Mouse (Mus musculus): ENCODE measurements at regions not wholly inside any gene's neighbourhood (a gene's known extent, or its start where the extent isn't known, plus 50 kb on each side); places are given as distances from the start of the nearest gene placed in this dataset.

- H3K4me1 ChIP-seq (ENCODE audit: control insufficient read depth, insufficient read depth, low read length): no peaks in the 10 kb centered on the region
- no peak for DNase-seq
- no peak overlapping the region for H3K4me3 ChIP-seq
- no peak overlapping the region for H3K27ac ChIP-seq
- WGBS: 61% methylated on average over 6 of the region's 6 CpGs
- no peaks in the 10 kb centered on the region for H3K27me3 ChIP-seq (ENCODE audit: control insufficient read depth, insufficient read depth, low read length)
- no peaks in the 10 kb centered on the region for H3K36me3 ChIP-seq (ENCODE audit: control insufficient read depth, insufficient read depth, low read length)
- H3K79me2 ChIP-seq (replicated peaks; ENCODE audit: control insufficient read depth, insufficient read depth, low read length): no peaks in the 10 kb centered on the region
- H3K9ac ChIP-seq (ENCODE audit: low read depth, low read length): no peak overlapping the region
- intact Hi-C loops (cut with DNase I): no loop called here
- TF ChIP-seq POLR2A (IDR thresholded peaks at IDR 0.05; ENCODE audit: insufficient read depth, low read depth, low read length) (no peak), CTCF (IDR thresholded peaks at IDR 0.05) (0 out of 2 replicates have a peak, but pooled peaks have one; percentile 12)
Observed at GRCm38 (mm10) chr1:89385111-89385510, 69.5 kb upstream of the Agap1 start.

- Histone ChIP-seq H3K4me1 (ENCODE audit: control insufficient read depth, insufficient read depth, low read length) (no peaks in the 10 kb centered on the region), H3K9ac (ENCODE audit: low read depth, low read length) (no peak overlapping the region), H3K27ac (no peak overlapping the region), H3K79me2 (replicated peaks; ENCODE audit: control insufficient read depth, insufficient read depth, low read length) (no peaks in the 10 kb centered on the region), H3K27me3 (ENCODE audit: control insufficient read depth, insufficient read depth, low read length) (no peaks in the 10 kb centered on the region), H3K4me3 (no peak overlapping the region), H3K36me3 (ENCODE audit: control insufficient read depth, insufficient read depth, low read length) (no peaks in the 10 kb centered on the region)
- 47% methylated on average over 4 of the region's 4 CpGs for WGBS
- TF ChIP-seq CTCF (IDR thresholded peaks at IDR 0.05): no peak
- TF ChIP-seq EP300 (IDR thresholded peaks at IDR 0.05; ENCODE audit: insufficient read depth, low read depth, low read length): no peak
- TF ChIP-seq POLR2A (IDR thresholded peaks at IDR 0.05; ENCODE audit: insufficient read depth, low read depth, low read length): no peak
- no peak for DNase-seq
- intact Hi-C loops (cut with DNase I): no loop called here
Observed at GRCm38 (mm10) chr1:89392711-89393110, 61.9 kb upstream of the Agap1 start.

GRCm38 (mm10) chr1:89394471-89394870, 60.1 kb upstream of the Agap1 start:
- 73% methylated on average over 7 of the region's 7 CpGs for WGBS
- H3K9ac ChIP-seq (ENCODE audit: low read depth, low read length): no peak overlapping the region
- H3K27ac ChIP-seq: no peak overlapping the region
- H3K36me3 ChIP-seq (ENCODE audit: control insufficient read depth, insufficient read depth, low read length): no peaks in the 10 kb centered on the region
- intact Hi-C loops (cut with DNase I): no loop called here
- TF ChIP-seq EP300 (IDR thresholded peaks at IDR 0.05; ENCODE audit: insufficient read depth, low read depth, low read length) (no peak), CTCF (IDR thresholded peaks at IDR 0.05) (no peak), POLR2A (IDR thresholded peaks at IDR 0.05; ENCODE audit: insufficient read depth, low read depth, low read length) (no peak)
- no peaks in the 10 kb centered on the region for H3K4me1 ChIP-seq (ENCODE audit: control insufficient read depth, insufficient read depth, low read length)
- H3K27me3 ChIP-seq (ENCODE audit: control insufficient read depth, insufficient read depth, low read length): no peaks in the 10 kb centered on the region
- no peaks in the 10 kb centered on the region for H3K79me2 ChIP-seq (replicated peaks; ENCODE audit: control insufficient read depth, insufficient read depth, low read length)
- no peak for DNase-seq
- H3K4me3 ChIP-seq: no peak overlapping the region

- no peaks in the 10 kb centered on the region for H3K4me1 ChIP-seq (ENCODE audit: control insufficient read depth, insufficient read depth, low read length)
- TF ChIP-seq CTCF (IDR thresholded peaks at IDR 0.05) (no peak), POLR2A (IDR thresholded peaks at IDR 0.05; ENCODE audit: insufficient read depth, low read depth, low read length) (no peak), EP300 (IDR thresholded peaks at IDR 0.05; ENCODE audit: insufficient read depth, low read depth, low read length) (no peak)
- 69% methylated on average over 10 of the region's 10 CpGs for WGBS
- H3K9ac ChIP-seq (ENCODE audit: low read depth, low read length): no peak overlapping the region
- intact Hi-C loops (cut with DNase I): no loop called here
- no peaks in the 10 kb centered on the region for H3K79me2 ChIP-seq (replicated peaks; ENCODE audit: control insufficient read depth, insufficient read depth, low read length)
- no peak overlapping the region for H3K27ac ChIP-seq
- no peak for DNase-seq
- no peaks in the 10 kb centered on the region for H3K27me3 ChIP-seq (ENCODE audit: control insufficient read depth, insufficient read depth, low read length)
- H3K4me3 ChIP-seq: no peak overlapping the region
- no peaks in the 10 kb centered on the region for H3K36me3 ChIP-seq (ENCODE audit: control insufficient read depth, insufficient read depth, low read length)
Observed at GRCm38 (mm10) chr1:89400734-89401202, 53.8 kb upstream of the Agap1 start.

- H3K4me3 ChIP-seq: no peak overlapping the region
- no peaks in the 10 kb centered on the region for H3K36me3 ChIP-seq (ENCODE audit: control insufficient read depth, insufficient read depth, low read length)
- TF ChIP-seq EP300 (IDR thresholded peaks at IDR 0.05; ENCODE audit: insufficient read depth, low read depth, low read length) (no peak), CTCF (IDR thresholded peaks at IDR 0.05) (no peak), POLR2A (IDR thresholded peaks at IDR 0.05; ENCODE audit: insufficient read depth, low read depth, low read length) (no peak)
- no peak overlapping the region for H3K9ac ChIP-seq (ENCODE audit: low read depth, low read length)
- 76% methylated on average over 5 of the region's 5 CpGs for WGBS
- no peak overlapping the region for H3K27ac ChIP-seq
- DNase-seq: no peak
- intact Hi-C loops (cut with DNase I): no loop called here
- no peaks in the 10 kb centered on the region for H3K79me2 ChIP-seq (replicated peaks; ENCODE audit: control insufficient read depth, insufficient read depth, low read length)
- H3K27me3 ChIP-seq (ENCODE audit: control insufficient read depth, insufficient read depth, low read length): no peaks in the 10 kb centered on the region
- H3K4me1 ChIP-seq (ENCODE audit: control insufficient read depth, insufficient read depth, low read length): no peaks in the 10 kb centered on the region
Observed at GRCm38 (mm10) chr1:89402513-89403210, 51.9 kb upstream of the Agap1 start.

GRCm38 (mm10) chr1:89403551-89404050, 51.0 kb upstream of the Agap1 start:
- intact Hi-C loops (cut with DNase I): no loop called here
- TF ChIP-seq CTCF (IDR thresholded peaks at IDR 0.05) (no peak), EP300 (IDR thresholded peaks at IDR 0.05; ENCODE audit: insufficient read depth, low read depth, low read length) (no peak)
- no peak overlapping the region for H3K27ac ChIP-seq
- no peaks in the 10 kb centered on the region for H3K27me3 ChIP-seq (ENCODE audit: control insufficient read depth, insufficient read depth, low read length)
- H3K4me3 ChIP-seq: no peak overlapping the region
- no peaks in the 10 kb centered on the region for H3K79me2 ChIP-seq (replicated peaks; ENCODE audit: control insufficient read depth, insufficient read depth, low read length)
- no peaks in the 10 kb centered on the region for H3K36me3 ChIP-seq (ENCODE audit: control insufficient read depth, insufficient read depth, low read length)
- no peak overlapping the region for H3K9ac ChIP-seq (ENCODE audit: low read depth, low read length)
- WGBS: 79% methylated on average over 7 of the region's 7 CpGs
- no peaks in the 10 kb centered on the region for H3K4me1 ChIP-seq (ENCODE audit: control insufficient read depth, insufficient read depth, low read length)
- DNase-seq: no peak

Measured in heart, adult 2 months (tissue).